Mouse (Mus musculus) heart, adult 8-10 months (tissue): ENCODE data around the gene Sh3gl1. TPM values are rescaled to one million over a fixed set of nuclear protein-coding genes. Genes with fewer than 3 reads are reported as not detected.
A peak's percentile ranks its signal among the peaks of the same experiment; 100 is the strongest.
"Not testable (repeated sequence)": the region's sequence is repeated elsewhere in the genome, so short reads cannot be mapped to it uniquely, and the experiment has no call there.

ENCODE experiments used
- DNase-seq: peaks from one replicate; pipeline ENCODE4 v3.0.0; 2022; ENCODE audit warnings: low spot score
- total RNA-seq, 4 experiments: library from RNA; stranded (reverse); gene quantifications; 2 replicates each; pipeline ENCODE4 v1.2.4; 2022

Sh3gl1 gene
- 10 to 100 TPM; 12.3 to 14.4 (median 13.3) TPM for total RNA-seq

- peak; percentile 99 for DNase-seq
These were observed at the start of gene Sh3gl1 for GRCm38 (mm10) chr17:56036176-56036900. TSS of gene Sh3gl1 (minus strand) at chr17:56036635.

- DNase-seq, result no peak
These were observed 44.5 kb upstream of the Sh3gl1 start for GRCm38 (mm10) chr17:56080781-56081585.

GRCm38 (mm10) chr17:56079921-56080320 lies 43.5 kb upstream of the Sh3gl1 start:
- no peak for DNase-seq

GRCm38 (mm10) chr17:56078880-56079795 lies 42.7 kb upstream of the Sh3gl1 start, which contains the start of gene Hdgfl2:
TSS of gene Hdgfl2 (plus strand) at chr17:56079634.
- DNase-seq, result peak; percentile 100

- DNase-seq, result not testable (repeated sequence)
These were observed 41.9 kb upstream of the Sh3gl1 start for GRCm38 (mm10) chr17:56078361-56078760.

GRCm38 (mm10) chr17:56077523-56077922 lies 41.1 kb upstream of the Sh3gl1 start:
- DNase-seq, result no peak

GRCm38 (mm10) chr17:56074827-56075208 lies 38.4 kb upstream of the Sh3gl1 start, which contains the start of gene Ubxn6:
TSS of gene Ubxn6 (minus strand) at chr17:56075028.
- peak; percentile 96 for DNase-seq

GRCm38 (mm10) chr17:56074097-56074826 lies 37.8 kb upstream of the Sh3gl1 start:
- peak; percentile 78 for DNase-seq

GRCm38 (mm10) chr17:56072243-56072642 lies 35.8 kb upstream of the Sh3gl1 start:
- DNase-seq, result no peak

- no peak for DNase-seq
These were observed 34.7 kb upstream of the Sh3gl1 start for GRCm38 (mm10) chr17:56071126-56071525.

GRCm38 (mm10) chr17:56069066-56069465 lies 32.6 kb upstream of the Sh3gl1 start:
- DNase-seq, result no peak

GRCm38 (mm10) chr17:56066451-56066850 lies 30.0 kb upstream of the Sh3gl1 start:
- DNase-seq, result no peak

GRCm38 (mm10) chr17:56065715-56066114 lies 29.3 kb upstream of the Sh3gl1 start:
- not testable (repeated sequence) for DNase-seq

GRCm38 (mm10) chr17:56062081-56062480 lies 25.6 kb upstream of the Sh3gl1 start:
- no peak for DNase-seq

GRCm38 (mm10) chr17:56057381-56058120 lies 21.1 kb upstream of the Sh3gl1 start:
- no peak for DNase-seq

GRCm38 (mm10) chr17:56055945-56056678 lies 19.7 kb upstream of the Sh3gl1 start:
- DNase-seq, result no peak

- DNase-seq, result no peak
These were observed 18.5 kb upstream of the Sh3gl1 start for GRCm38 (mm10) chr17:56054938-56055337.

- DNase-seq, result no peak
These were observed 14.9 kb upstream of the Sh3gl1 start for GRCm38 (mm10) chr17:56051369-56051768.

- no peak for DNase-seq
These were observed 4.4 kb upstream of the Sh3gl1 start for GRCm38 (mm10) chr17:56040857-56041163.
